Mouse (Mus musculus) Patski (cell line): ENCODE results near the gene Rap1gap. TPM values are rescaled to one million over a fixed set of nuclear protein-coding genes. Genes with fewer than 3 reads are reported as not detected.

ENCODE experiments used
- ATAC-seq: fragments of 100-300 bp; one replicate; pipeline ENCODE4 v1.8.0; 2021
- CTCF ChIA-PET: fragments of 350-600 bp; sonication (Branson Sonifier 250); formaldehyde crosslinking; loops from one replicate; lab custom pipeline; 2022; ENCODE audit warnings: inconsistent platforms; lab: Charles Lee
- POLR2A ChIA-PET: fragments of 350-600 bp; sonication (Branson Sonifier 250); formaldehyde crosslinking; loops from one replicate; lab custom pipeline; 2022; ENCODE audit warnings: antibody characterized with exemption, inconsistent platforms; lab: Charles Lee
- DNase-seq: peaks from one replicate; pipeline ENCODE4 v3.0.0-alpha.2; 2011; ENCODE audit warnings: low read depth, low spot score
- H3K27me3 ChIP-seq: fragments of 371-371 bp; one replicate; pipeline ENCODE4 v1.5.1; 2021
- CTCF ChIP-seq: fragments of 100-300 bp; IDR thresholded peaks from one replicate; pipeline ENCODE4 v1.5.1; 2021
- in situ Hi-C: fragments of 300-500 bp; cut with MboI; formaldehyde crosslinking; loops from 3 replicates; pipeline ENCODE4 v1.11.1; 2018; ENCODE audit warnings: low pct_unique_long_range_greater_than_20kb, mixed read lengths
- polyA plus RNA-seq: library from polyadenylated mRNA; unstranded; gene quantifications from one replicate; pipeline ENCODE4 v1.2.3, GENCODE M21; 2021

Gene Rap1gap
- polyA plus RNA-seq, 1 experiment from 2014 or later = 48.4 TPM

DNA sequence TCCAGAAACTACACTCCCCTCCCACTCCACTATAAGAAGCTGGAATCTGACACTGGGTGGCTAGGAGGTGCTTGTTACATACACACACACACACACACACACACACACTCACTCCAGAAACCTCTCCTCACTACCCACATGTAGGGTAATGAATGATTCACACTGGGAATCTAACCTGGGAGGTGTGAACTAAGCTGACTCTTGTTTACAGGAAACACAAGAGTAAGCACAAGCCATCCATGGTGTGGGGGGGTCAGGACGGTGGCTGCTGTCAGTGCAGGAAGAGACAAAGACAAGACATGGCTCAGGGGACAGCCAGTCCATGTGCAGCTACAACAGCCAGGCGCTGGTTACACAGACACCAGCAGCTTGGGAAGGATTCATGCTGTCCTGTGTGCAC is 89.9 kb downstream of the Rap1gap start:
- ChIA-PET POLR2A (interaction anchor here (0.8 to 1.5 kb wide), 2 partner anchors 16 to 62 kb away, joined by 3 read pairs; no protein-coding TSS in a partner anchor), CTCF (no interaction called here)
- H3K27me3 ChIP-seq = no peaks in the 10 kb centered on the region
- TF ChIP-seq CTCF = no peak
- ATAC-seq = peak; percentile 52
- DNase-seq = peak; percentile 70
- in situ Hi-C loops = no loop called here

DNA sequence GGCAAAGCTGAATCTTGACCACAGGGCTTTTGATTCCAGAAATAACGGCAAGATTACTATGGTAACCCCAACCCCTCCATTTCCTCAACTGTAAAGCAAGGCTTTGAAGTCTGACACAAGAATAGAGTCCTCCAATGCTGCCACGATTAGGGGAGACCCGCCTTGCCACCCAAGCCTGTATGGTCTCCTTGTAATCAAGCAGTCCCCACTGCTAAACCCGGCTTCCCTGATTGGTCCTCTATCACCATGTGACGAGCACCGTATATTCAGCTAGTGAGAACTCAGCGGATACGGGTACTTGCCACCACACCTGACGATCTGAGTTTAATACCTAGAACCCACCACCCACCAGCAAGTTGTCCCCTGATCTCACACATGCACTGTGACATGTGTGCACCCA is 98.4 kb downstream of the Rap1gap start:
- ChIA-PET POLR2A (no interaction called here), CTCF (no interaction called here)
- no peak for TF ChIP-seq CTCF
- in situ Hi-C loops = no loop called here
- ATAC-seq = no peak
- DNase-seq = no peak
- H3K27me3 ChIP-seq = no peaks in the 10 kb centered on the region

- ChIA-PET CTCF (no interaction called here), POLR2A (no interaction called here)
- no peaks in the 10 kb centered on the region for H3K27me3 ChIP-seq
- no peak for TF ChIP-seq CTCF
- in situ Hi-C loops = no loop called here
- DNase-seq = no peak
- ATAC-seq = no peak
These were observed 99.5 kb downstream of the Rap1gap start for GRCm38 (mm10) chr4:137763920-137764495.

DNA sequence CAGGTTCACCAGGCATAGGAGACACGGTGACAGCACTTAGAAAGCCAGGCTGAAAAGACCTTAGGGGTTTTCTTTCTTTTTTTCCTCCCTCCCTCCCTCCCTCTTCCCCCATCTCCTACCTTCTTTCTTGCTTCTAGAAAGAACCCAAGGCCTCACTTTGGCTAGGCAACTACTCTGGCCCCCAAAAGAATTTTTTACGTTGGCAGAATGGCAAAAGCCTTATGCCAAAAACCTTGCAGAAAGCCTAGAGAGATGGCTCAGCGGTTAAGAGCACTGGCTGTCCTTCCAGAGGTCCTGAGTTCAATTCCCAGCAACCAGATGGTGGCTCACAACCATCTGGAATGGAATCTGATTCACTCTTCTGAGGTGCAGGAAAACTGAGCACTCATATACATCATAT is 100.1 kb downstream of the Rap1gap start:
- DNase-seq (no peak), ATAC-seq (no peak)
- TF ChIP-seq CTCF = no peak
- in situ Hi-C loops = no loop called here
- ChIA-PET POLR2A (no interaction called here), CTCF (no interaction called here)
- no peaks in the 10 kb centered on the region for H3K27me3 ChIP-seq

DNA sequence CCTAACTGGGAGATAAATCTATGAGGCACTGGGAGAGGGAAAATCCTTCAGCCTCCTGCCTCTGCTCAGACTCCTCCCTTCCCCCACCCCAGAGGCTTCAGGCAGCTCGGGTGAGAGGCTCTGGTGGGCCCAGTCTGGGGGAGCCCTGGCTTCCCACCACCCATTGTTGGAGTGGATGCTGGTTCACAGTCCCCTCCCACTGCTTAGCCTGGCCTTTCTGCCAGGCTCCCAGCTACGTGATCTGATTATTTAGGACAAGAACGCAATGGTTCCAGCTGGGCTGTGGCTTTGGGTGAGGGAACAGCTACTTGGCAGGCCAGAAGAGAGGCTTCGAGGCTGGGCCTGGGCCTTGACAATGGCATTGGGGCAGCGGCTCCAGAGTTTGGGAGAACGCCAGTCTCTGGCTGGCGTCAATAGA is 101.0 kb downstream of the Rap1gap start:
- CTCF ChIA-PET = no interaction called here
- POLR2A ChIA-PET = no interaction called here
- in situ Hi-C loops = no loop called here
- DNase-seq (no peak), ATAC-seq (no peak)
- H3K27me3 ChIP-seq = no peaks in the 10 kb centered on the region
- TF ChIP-seq CTCF = no peak

- ATAC-seq (no peak), DNase-seq (no peak)
- H3K27me3 ChIP-seq = no peaks in the 10 kb centered on the region
- ChIA-PET POLR2A (no interaction called here), CTCF (no interaction called here)
- no peak for TF ChIP-seq CTCF
- in situ Hi-C loops = no loop called here
These were observed 101.8 kb downstream of the Rap1gap start for GRCm38 (mm10) chr4:137766365-137766764.

GRCm38 (mm10) chr4:137768381-137768780 is 103.9 kb downstream of the Rap1gap start:
- no peak for TF ChIP-seq CTCF
- H3K27me3 ChIP-seq = no peaks in the 10 kb centered on the region
- CTCF ChIA-PET = no interaction called here
- DNase-seq = no peak
- in situ Hi-C loops = no loop called here
- no peak for ATAC-seq
- POLR2A ChIA-PET = no interaction called here

DNA sequence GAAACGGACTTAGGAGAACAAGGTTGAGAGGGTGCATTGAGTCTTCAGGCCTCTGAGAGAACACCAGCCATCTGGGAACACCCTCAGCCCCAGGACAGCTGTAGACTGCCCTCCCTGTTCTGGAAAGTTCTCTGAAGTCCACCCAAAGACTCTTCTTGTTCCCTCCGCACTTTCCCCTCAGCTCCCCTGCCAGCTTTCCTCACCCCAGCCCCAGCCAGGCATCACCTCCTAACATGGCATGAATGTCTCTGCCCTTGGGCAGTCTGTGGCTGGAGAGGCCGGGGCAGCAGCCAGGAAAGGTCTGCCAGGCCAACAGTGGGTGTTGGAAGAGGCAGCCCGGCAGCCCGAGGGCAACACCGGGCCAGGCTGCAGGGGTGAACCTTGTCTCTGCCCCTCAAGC is 104.3 kb downstream of the Rap1gap start:
- in situ Hi-C loops = no loop called here
- no peaks in the 10 kb centered on the region for H3K27me3 ChIP-seq
- TF ChIP-seq CTCF = no peak
- POLR2A ChIA-PET = no interaction called here
- DNase-seq (no peak), ATAC-seq (no peak)
- CTCF ChIA-PET = no interaction called here

DNA sequence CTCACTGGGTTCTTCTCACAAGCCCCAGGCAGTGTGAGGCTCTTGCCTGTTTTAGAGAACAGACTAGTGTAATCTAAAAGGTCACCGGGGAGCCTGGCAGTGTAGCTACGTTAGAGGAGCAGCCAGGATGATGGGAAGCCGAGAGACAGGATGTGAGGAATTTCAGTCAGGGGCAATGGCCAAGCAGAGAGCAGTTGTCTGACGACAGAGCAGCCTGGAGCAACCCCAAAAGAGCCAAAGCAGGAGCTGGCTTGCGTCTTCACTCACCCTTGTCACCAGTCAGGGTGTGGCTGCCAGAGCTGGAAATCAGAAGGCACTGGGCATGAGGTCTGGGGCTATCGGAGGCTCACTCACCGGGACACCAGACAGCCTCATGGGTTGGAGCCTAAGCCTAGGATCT is 105.1 kb downstream of the Rap1gap start:
- ChIA-PET CTCF (no interaction called here), POLR2A (interaction anchor here (1.7 kb wide), 1 partner anchor 15 kb away, joined by 3 read pairs; no protein-coding TSS in a partner anchor)
- no peak for ATAC-seq
- no peak for DNase-seq
- H3K27me3 ChIP-seq = no peaks in the 10 kb centered on the region
- no peak for TF ChIP-seq CTCF
- in situ Hi-C loops = no loop called here

- no peak for ATAC-seq
- DNase-seq = no peak
- CTCF ChIA-PET = interaction anchor here (1.4 kb wide), 1 partner anchor 14 kb away, joined by 3 read pairs; no protein-coding TSS in a partner anchor
- TF ChIP-seq CTCF = no peak
- H3K27me3 ChIP-seq = no peaks in the 10 kb centered on the region
- in situ Hi-C loops = no loop called here
- POLR2A ChIA-PET = interaction anchor here (1.7 kb wide), 1 partner anchor 17 kb away, joined by 3 read pairs; no protein-coding TSS in a partner anchor
These were observed 106.5 kb downstream of the Rap1gap start for GRCm38 (mm10) chr4:137770901-137771612.

DNA sequence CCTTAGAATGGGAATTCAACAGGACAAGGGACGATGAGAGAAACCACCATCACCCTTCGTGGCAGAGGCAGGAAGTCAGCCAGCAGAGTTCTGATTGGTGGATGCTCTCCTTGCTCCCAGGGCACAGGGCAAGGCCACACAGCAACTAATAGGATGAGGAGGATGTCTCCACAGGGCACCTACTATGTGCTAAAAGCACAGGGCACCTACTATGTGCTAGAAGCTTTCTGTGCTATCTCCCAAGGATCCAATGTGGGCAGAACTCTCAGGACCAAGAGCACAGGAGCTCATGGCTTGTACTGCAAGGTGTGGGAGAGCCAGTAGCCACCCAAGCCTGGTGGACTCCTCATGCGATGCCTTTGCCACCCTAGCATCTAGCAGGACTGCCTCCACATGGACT is 107.2 kb downstream of the Rap1gap start:
- no peak for TF ChIP-seq CTCF
- in situ Hi-C loops = no loop called here
- no peaks in the 10 kb centered on the region for H3K27me3 ChIP-seq
- POLR2A ChIA-PET = no interaction called here
- ATAC-seq (no peak), DNase-seq (no peak)
- CTCF ChIA-PET = interaction anchor here (1.4 kb wide), 1 partner anchor 15 kb away, joined by 3 read pairs; no protein-coding TSS in a partner anchor
